Mouse (Mus musculus): ENCODE data around the gene Utp20. TPM values are rescaled to one million over a fixed set of nuclear protein-coding genes. Genes with fewer than 3 reads are reported as not detected.
A peak's percentile ranks its signal among the peaks of the same experiment; 100 is the strongest.

Utp20 gene
- 26.3 TPM for polyA plus RNA-seq (2021)

GRCm38 (mm10) chr10:88826188-88826946, at the start of gene Utp20:
Gene Utp20, minus strand, starts transcription at chr10:88826804.
- DNase-seq (ENCODE audit: low read depth, low spot score) (peak; percentile 27), ATAC-seq (peak; percentile 96)
- POLR2A ChIA-PET, result no interaction called here
- in situ Hi-C loops (cut with MboI; ENCODE audit: low pct_unique_long_range_greater_than_20kb), result no loop called here
- TF ChIP-seq CTCF (IDR thresholded peaks at IDR 0.05), result no peak
- CTCF ChIA-PET, result no interaction called here
- peaks cover 5% of the 10 kb centered on the region for H3K27me3 ChIP-seq

- DNase-seq (ENCODE audit: low read depth, low spot score) (no peak), ATAC-seq (no peak)
- no peak for TF ChIP-seq CTCF (IDR thresholded peaks at IDR 0.05)
- CTCF ChIA-PET, result interaction anchor here (0.9 kb wide), 1 partner anchor 13 kb away, joined by 4 read pairs; no protein-coding TSS in a partner anchor
- in situ Hi-C loops (cut with MboI; ENCODE audit: low pct_unique_long_range_greater_than_20kb), result no loop called here
- POLR2A ChIA-PET, result no interaction called here
- H3K27me3 ChIP-seq, result no peaks in the 10 kb centered on the region
Measured at GRCm38 (mm10) chr10:88874870-88875269, 48.3 kb upstream of the Utp20 start.

- ChIA-PET POLR2A (no interaction called here), CTCF (no interaction called here)
- TF ChIP-seq CTCF (IDR thresholded peaks at IDR 0.05), result peak; percentile 22
- H3K27me3 ChIP-seq, result no peaks in the 10 kb centered on the region
- ATAC-seq (no peak), DNase-seq (ENCODE audit: low read depth, low spot score) (no peak)
- in situ Hi-C loops (cut with MboI; ENCODE audit: low pct_unique_long_range_greater_than_20kb), result no loop called here
Measured at GRCm38 (mm10) chr10:88866017-88866416, 39.4 kb upstream of the Utp20 start.

GRCm38 (mm10) chr10:88862293-88862692, 35.7 kb upstream of the Utp20 start:
- no peak for ATAC-seq
- no peaks in the 10 kb centered on the region for H3K27me3 ChIP-seq

GRCm38 (mm10) chr10:88861416-88861815, 34.8 kb upstream of the Utp20 start:
- TF ChIP-seq CTCF (IDR thresholded peaks at IDR 0.05), result no peak
- in situ Hi-C loops (cut with MboI; ENCODE audit: low pct_unique_long_range_greater_than_20kb), result no loop called here
- ChIA-PET CTCF (interaction anchor here (1.4 kb wide), 1 partner anchor 13 kb away, joined by 4 read pairs; no protein-coding TSS in a partner anchor), POLR2A (no interaction called here)
- no peaks in the 10 kb centered on the region for H3K27me3 ChIP-seq
- no peak for ATAC-seq
- DNase-seq (ENCODE audit: low read depth, low spot score), result no peak

More at GRCm38 (mm10) chr10:88862293-88862692, 35.7 kb upstream of the Utp20 start:
- in situ Hi-C loops (cut with MboI; ENCODE audit: low pct_unique_long_range_greater_than_20kb), result no loop called here
- no peak for DNase-seq (ENCODE audit: low read depth, low spot score)
- ChIA-PET POLR2A (no interaction called here), CTCF (interaction anchor here (1.4 kb wide), 1 partner anchor 12 kb away, joined by 4 read pairs; no protein-coding TSS in a partner anchor)
- TF ChIP-seq CTCF (IDR thresholded peaks at IDR 0.05), result no peak

DNA sequence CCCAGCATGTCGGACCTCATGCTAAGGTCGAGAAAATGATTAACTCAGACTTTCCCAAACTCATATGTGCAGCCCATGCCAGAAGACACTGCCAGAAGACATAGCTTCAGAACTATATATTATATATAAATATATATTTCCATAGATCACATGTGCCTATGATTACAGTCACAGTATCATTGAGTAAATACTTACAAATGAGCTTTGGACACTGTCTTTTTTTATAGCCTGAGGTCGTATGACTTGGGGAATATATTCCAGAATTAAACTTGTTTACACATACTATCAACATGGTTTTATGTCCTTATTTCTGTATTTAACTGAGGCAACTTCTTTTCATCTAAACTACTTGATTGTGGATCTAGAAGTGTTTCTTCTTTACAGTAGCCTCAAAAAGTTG, 34.3 kb upstream of the Utp20 start:
- in situ Hi-C loops (cut with MboI; ENCODE audit: low pct_unique_long_range_greater_than_20kb), result no loop called here
- POLR2A ChIA-PET, result no interaction called here

DNA sequence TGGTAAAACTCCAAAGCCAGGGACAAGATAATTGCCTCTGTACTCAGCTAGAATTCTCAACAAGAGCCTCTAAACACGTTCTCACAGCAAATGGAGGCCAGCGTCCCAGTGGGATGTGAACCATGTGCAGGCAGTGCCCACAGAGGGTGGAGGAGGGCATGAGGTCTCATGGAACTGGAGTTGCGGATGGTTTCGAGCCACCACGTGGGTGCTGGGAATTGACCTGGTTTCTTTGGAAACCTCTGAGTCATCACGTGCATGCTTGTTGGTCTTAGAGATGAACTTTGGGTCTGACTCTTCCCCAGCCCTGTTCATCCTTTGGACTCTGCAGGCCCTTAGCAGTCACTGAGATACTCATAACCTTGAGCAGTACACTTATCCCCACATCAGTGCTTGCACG, 26.7 kb upstream of the Utp20 start:
- POLR2A ChIA-PET, result no interaction called here
- CTCF ChIA-PET, result no interaction called here
- ATAC-seq (no peak), DNase-seq (ENCODE audit: low read depth, low spot score) (no peak)
- in situ Hi-C loops (cut with MboI; ENCODE audit: low pct_unique_long_range_greater_than_20kb), result no loop called here
- no peak for TF ChIP-seq CTCF (IDR thresholded peaks at IDR 0.05)
- H3K27me3 ChIP-seq, result no peaks in the 10 kb centered on the region

More for the DNA sequence above, 34.3 kb upstream of the Utp20 start:
- ATAC-seq, result no peak
- no peak for TF ChIP-seq CTCF (IDR thresholded peaks at IDR 0.05)
- H3K27me3 ChIP-seq, result no peaks in the 10 kb centered on the region
- CTCF ChIA-PET, result interaction anchor here (0.8 kb wide), 1 partner anchor 447 kb away, joined by 3 read pairs; no protein-coding TSS in a partner anchor
- no peak for DNase-seq (ENCODE audit: low read depth, low spot score)

- DNase-seq (ENCODE audit: low read depth, low spot score) (peak; percentile 17), ATAC-seq (peak; percentile 62)
- CTCF ChIA-PET, result no interaction called here
- in situ Hi-C loops (cut with MboI; ENCODE audit: low pct_unique_long_range_greater_than_20kb), result loop anchor here (10.0 kb wide), 1 partner anchor 155 kb away; no protein-coding TSS in a partner anchor
- no peaks in the 10 kb centered on the region for H3K27me3 ChIP-seq
- no peak for TF ChIP-seq CTCF (IDR thresholded peaks at IDR 0.05)
- POLR2A ChIA-PET, result no interaction called here
Measured at GRCm38 (mm10) chr10:88849976-88850375, 23.4 kb upstream of the Utp20 start.

DNA sequence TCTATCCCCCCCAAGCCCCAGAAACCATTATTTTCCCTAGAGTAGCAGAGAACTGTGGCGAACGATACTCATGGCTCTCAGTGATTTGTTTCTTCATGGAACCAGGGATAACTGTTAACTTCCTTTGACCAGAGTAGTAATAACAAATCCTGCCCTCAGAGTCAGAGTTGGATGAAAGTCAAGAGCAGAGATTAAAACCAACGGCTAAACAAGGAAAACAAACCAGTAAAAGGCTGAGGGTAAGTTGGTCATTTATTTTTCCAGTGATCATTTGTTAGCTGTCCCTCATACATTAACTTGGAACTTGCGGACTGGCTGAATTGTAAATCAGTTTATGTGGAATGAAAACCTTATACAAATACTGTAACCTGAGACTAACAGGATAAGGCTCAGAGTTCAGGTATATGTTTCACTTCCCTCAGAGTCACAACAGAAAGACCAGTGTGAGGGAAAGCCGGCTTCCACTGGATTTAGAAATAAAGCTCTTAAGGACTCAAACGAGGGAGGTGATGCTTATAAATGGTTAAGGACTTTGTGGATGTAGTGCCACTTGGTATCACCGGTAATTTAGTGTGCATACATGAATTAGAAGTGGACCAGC, 22.4 kb upstream of the Utp20 start:
- in situ Hi-C loops (cut with MboI; ENCODE audit: low pct_unique_long_range_greater_than_20kb), result loop anchor here (10.0 kb wide), 1 partner anchor 156 kb away; no protein-coding TSS in a partner anchor
- no peak for TF ChIP-seq CTCF (IDR thresholded peaks at IDR 0.05)
- no peaks in the 10 kb centered on the region for H3K27me3 ChIP-seq
- DNase-seq (ENCODE audit: low read depth, low spot score), result no peak
- CTCF ChIA-PET, result no interaction called here
- no peak for ATAC-seq
- POLR2A ChIA-PET, result no interaction called here

- ChIA-PET POLR2A (interaction anchor here (0.6 kb wide), 1 partner anchor 1783 kb away, joined by 4 read pairs; no protein-coding TSS in a partner anchor), CTCF (no interaction called here)
- H3K27me3 ChIP-seq, result no peaks in the 10 kb centered on the region
- no peak for DNase-seq (ENCODE audit: low read depth, low spot score)
- in situ Hi-C loops (cut with MboI; ENCODE audit: low pct_unique_long_range_greater_than_20kb), result no loop called here
- no peak for ATAC-seq
- TF ChIP-seq CTCF (IDR thresholded peaks at IDR 0.05), result no peak
Measured at GRCm38 (mm10) chr10:88834227-88834626, 7.6 kb upstream of the Utp20 start.

DNA sequence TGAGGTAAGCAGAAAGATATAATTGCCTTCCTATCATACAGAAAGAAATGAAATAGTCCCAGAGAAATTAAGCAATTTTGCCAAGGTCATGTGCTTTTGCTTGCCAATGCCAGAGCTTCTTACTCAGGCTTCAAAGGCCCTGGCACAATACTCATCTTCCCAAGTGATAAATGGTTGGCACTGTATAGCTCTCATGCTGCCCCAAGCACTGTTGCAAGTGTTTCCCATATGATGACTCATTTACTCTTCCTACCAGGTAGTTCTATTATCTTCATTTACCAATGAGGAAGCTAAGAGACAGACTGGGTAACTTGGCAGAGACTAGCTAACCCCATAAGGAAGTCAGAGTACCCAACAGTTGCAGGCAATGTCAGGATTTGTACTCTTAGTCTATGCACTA, 1.8 kb upstream of the Utp20 start:
- ATAC-seq (no peak), DNase-seq (ENCODE audit: low read depth, low spot score) (no peak)
- peaks cover 5% of the 10 kb centered on the region for H3K27me3 ChIP-seq
- TF ChIP-seq CTCF (IDR thresholded peaks at IDR 0.05), result no peak
- CTCF ChIA-PET, result no interaction called here
- POLR2A ChIA-PET, result no interaction called here
- in situ Hi-C loops (cut with MboI; ENCODE audit: low pct_unique_long_range_greater_than_20kb), result no loop called here

All from Patski (cell line).